Mouse (Mus musculus) heart, adult 2 months (tissue): ENCODE measurements around the gene Gm40193.

Experiments
- CTCF ChIP-seq: fragments of 200-600 bp; IDR thresholded peaks from 2 replicates; pipeline ENCODE4 v1.8.1; 2022; ENCODE audit warnings: antibody characterized with exemption, mild to moderate bottlenecking, moderate library complexity
- EP300 ChIP-seq: fragments of 200-500 bp; IDR thresholded peaks from 2 replicates; pipeline ENCODE4 v1.6.1; 2011; ENCODE audit warnings: low read depth, low read length, control low read depth; ENCODE audit not compliant: insufficient read depth
- POLR2A ChIP-seq: fragments of 200-500 bp; IDR thresholded peaks from 2 replicates; pipeline ENCODE4 v1.6.1; 2011; ENCODE audit warnings: mild to moderate bottlenecking, low read depth, low read length, control low read depth; ENCODE audit not compliant: insufficient read depth

DNA sequence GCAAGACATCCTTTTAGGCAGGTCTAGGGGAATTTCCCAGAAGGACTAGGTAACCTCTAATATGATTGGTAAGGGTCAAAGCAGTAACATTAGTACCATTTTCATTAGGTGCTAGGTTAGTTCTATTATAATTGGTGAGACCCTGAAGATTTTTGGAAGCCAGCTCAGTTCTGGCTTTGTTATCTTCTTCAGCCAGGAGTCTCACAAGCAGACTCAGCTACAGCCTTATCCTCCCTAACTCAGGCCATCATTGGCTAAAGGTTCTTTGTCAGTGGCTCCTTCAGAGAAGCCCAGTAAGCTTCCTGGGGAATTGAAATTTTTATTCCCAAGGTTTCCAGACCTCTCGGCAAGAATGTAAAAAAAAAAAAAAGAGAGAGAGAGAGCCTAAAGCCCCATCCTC, 14.3 kb downstream of the Gm40193 start:
- TF ChIP-seq CTCF (no peak), POLR2A (no peak), EP300 (no peak)
